Mouse (Mus musculus) G1E (cell line): ENCODE measurements around the gene D10Jhu81e. TPM values are rescaled to one million over a fixed set of nuclear protein-coding genes. Genes with fewer than 3 reads are reported as not detected.

Source experiments
- ATAC-seq: 2 replicates; pipeline ENCODE4 v1.8.0; 2016; ENCODE audit warnings: mild to moderate bottlenecking; ENCODE audit not compliant: insufficient number of reproducible peaks, poor library complexity, low FRiP score, severe bottlenecking; ENCODE audit errors: extremely low read depth
- DNase-seq: peaks from one replicate; pipeline ENCODE4 v3.0.0; 2012; ENCODE audit warnings: low spot score
- H3K27me3 ChIP-seq: 2 replicates; pipeline ENCODE4 v1.6.1; 2012; ENCODE audit warnings: mild to moderate bottlenecking, low read length, inconsistent platforms; ENCODE audit not compliant: insufficient read depth
- H3K36me3 ChIP-seq: replicated peaks from 2 replicates; pipeline ENCODE3; 2012; ENCODE audit warnings: mild to moderate bottlenecking, inconsistent platforms
- H3K4me1 ChIP-seq: 2 replicates; pipeline ENCODE4 v1.6.1; 2012; ENCODE audit warnings: low read depth, low read length, inconsistent platforms, mixed read lengths; ENCODE audit not compliant: insufficient read depth
- H3K4me3 ChIP-seq: 2 replicates; pipeline ENCODE4 v1.5.1; 2012; ENCODE audit warnings: low read depth, mild to moderate bottlenecking, inconsistent platforms, low read length, moderate library complexity, mixed read lengths
- H3K9me3 ChIP-seq: replicated peaks from 2 replicates; pipeline ENCODE4 v1.6.1; 2012; ENCODE audit warnings: inconsistent platforms
- CTCF ChIP-seq: IDR thresholded peaks from 2 replicates; pipeline ENCODE4 v1.5.1; 2012; ENCODE audit warnings: low read depth, low read length, inconsistent platforms, mixed read lengths
- GATA1 ChIP-seq: IDR thresholded peaks from 2 replicates; pipeline ENCODE4 v1.6.1; 2012; ENCODE audit warnings: borderline replicate concordance, low read length, inconsistent platforms, mixed read lengths
- GATA2 ChIP-seq: IDR thresholded peaks from 2 replicates; pipeline ENCODE4 v1.6.1; 2012; ENCODE audit warnings: low read depth, low read length, inconsistent platforms, borderline replicate concordance
- POLR2AphosphoS5 ChIP-seq: IDR thresholded peaks from 2 replicates; pipeline ENCODE4 v1.6.1; 2012; ENCODE audit warnings: low read depth, low read length, inconsistent platforms; ENCODE audit not compliant: insufficient replicate concordance
- TAL1 ChIP-seq: conservative IDR thresholded peaks from 2 replicates; pipeline ENCODE4 v1.6.1; 2012; ENCODE audit warnings: low read depth, low read length, inconsistent platforms, mixed read lengths
- polyA plus RNA-seq: library from polyadenylated mRNA; stranded (reverse); fragments of >175 nt; gene quantifications from 2 replicates; pipeline ENCODE4 v1.2.3, GENCODE M21; 2012
- total RNA-seq, 2 experiments: library from RNA; stranded (forward) in 1 of 2; stranded (reverse) in 1 of 2; fragments of 200-1000 nt in 1 of 2; fragments of >200 nt in 1 of 2; fragmentation: Nextera tagmentation in 1 of 2; gene quantifications; 2 replicates each; pipeline ENCODE4 v1.2.3; 2014 to 2017

Gene D10Jhu81e
- total and polyA plus RNA-seq, 3 experiments, result 36.3 to 106 (median 88.4) TPM

DNA sequence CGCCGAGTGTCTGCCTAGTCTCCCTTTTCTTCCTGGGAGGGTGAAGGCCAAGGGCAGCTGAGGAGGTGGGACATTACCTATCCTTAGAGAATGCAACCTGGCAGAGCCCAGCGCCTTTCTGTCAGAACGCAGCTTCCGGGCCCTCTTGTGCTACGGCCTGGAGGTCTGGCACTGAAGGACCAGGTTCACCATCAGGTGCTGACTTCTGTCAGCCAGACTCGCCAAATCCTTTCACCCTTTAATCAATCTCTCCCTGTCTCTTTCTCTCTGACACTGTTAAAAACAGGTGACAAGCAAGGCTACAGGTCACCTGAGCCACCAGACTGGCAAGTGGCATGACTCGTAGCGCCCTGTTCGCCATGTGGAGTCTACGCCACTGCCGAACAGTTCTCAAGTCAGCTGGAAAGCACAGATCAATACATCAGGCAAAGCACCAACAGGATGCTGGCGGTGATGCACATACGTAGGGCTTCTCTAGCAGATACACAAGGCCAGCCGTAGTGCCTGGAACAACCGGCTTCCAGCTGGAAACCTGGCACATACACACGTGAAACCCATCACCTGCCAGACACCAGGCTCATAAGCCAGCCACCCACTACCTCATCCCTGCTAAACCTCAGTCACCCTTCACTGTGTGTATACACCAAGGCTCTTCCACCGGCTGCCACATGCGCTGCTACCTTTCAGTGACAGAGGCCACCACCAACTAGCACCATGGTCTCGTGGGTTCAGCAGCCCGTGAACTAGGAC lies 4.2 kb downstream of the D10Jhu81e start:
- Histone ChIP-seq H3K9me3 (no peaks in the 10 kb centered on the region), H3K27me3 (no peaks in the 10 kb centered on the region), H3K4me1 (peaks cover 38% of the 10 kb centered on the region), H3K4me3 (no peak overlapping the region), H3K36me3 (peaks cover 89% of the 10 kb centered on the region)
- DNase-seq, result no peak
- no peak for ATAC-seq
- TF ChIP-seq CTCF (no peak), POLR2AphosphoS5 (no peak), TAL1 (no peak), GATA2 (no peak), GATA1 (no peak)

- no peak for ATAC-seq
- Histone ChIP-seq H3K36me3 (peaks cover 88% of the 10 kb centered on the region), H3K4me1 (peaks cover 35% of the 10 kb centered on the region), H3K9me3 (no peaks in the 10 kb centered on the region), H3K27me3 (no peaks in the 10 kb centered on the region), H3K4me3 (no peak overlapping the region)
- DNase-seq, result no peak
- TF ChIP-seq POLR2AphosphoS5 (no peak), GATA1 (no peak), CTCF (no peak), TAL1 (no peak), GATA2 (no peak)
These were observed 4.8 kb downstream of the D10Jhu81e start for GRCm38 (mm10) chr10:78164786-78165185.

DNA sequence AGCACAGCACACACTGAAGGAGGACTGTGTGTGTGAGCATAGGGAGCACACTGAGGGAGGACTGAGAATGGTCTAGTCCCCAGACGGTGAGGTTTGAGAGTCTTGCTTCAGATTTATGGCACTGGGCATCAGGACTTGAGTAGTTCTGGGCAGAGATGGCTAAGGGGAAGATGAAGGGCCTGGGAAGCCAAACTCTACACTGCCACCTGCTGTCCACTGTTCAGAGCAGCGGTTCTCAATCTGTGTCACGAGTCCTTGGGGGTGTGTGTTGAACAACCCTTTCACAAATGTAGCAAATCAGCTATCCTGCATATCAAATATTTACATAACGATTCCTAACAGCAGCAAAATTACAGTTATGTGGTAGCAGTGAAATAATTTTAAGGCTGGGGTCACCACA lies 5.7 kb downstream of the D10Jhu81e start:
- TF ChIP-seq POLR2AphosphoS5 (no peak), CTCF (peak; percentile 57)
- H3K9me3 ChIP-seq, result no peaks in the 10 kb centered on the region
- H3K36me3 ChIP-seq, result peaks cover 87% of the 10 kb centered on the region
- no peaks in the 10 kb centered on the region for H3K27me3 ChIP-seq
- DNase-seq (peak; percentile 42), ATAC-seq (peak; percentile 48; the same call in 1 of the 2 replicates)
- peaks cover 37% of the 10 kb centered on the region for H3K4me1 ChIP-seq
- no peak overlapping the region for H3K4me3 ChIP-seq

GRCm38 (mm10) chr10:78163241-78163640 lies 6.3 kb downstream of the D10Jhu81e start:
- H3K27me3 ChIP-seq, result no peaks in the 10 kb centered on the region
- no peak for TF ChIP-seq TAL1
- no peak for TF ChIP-seq GATA2
- TF ChIP-seq CTCF, result no peak
- TF ChIP-seq POLR2AphosphoS5, result no peak
- no peak for TF ChIP-seq GATA1
- DNase-seq (no peak), ATAC-seq (no peak)
- H3K4me3 ChIP-seq, result no peak overlapping the region
- peaks cover 82% of the 10 kb centered on the region for H3K36me3 ChIP-seq
- H3K4me1 ChIP-seq, result peaks cover 30% of the 10 kb centered on the region
- no peaks in the 10 kb centered on the region for H3K9me3 ChIP-seq

DNA sequence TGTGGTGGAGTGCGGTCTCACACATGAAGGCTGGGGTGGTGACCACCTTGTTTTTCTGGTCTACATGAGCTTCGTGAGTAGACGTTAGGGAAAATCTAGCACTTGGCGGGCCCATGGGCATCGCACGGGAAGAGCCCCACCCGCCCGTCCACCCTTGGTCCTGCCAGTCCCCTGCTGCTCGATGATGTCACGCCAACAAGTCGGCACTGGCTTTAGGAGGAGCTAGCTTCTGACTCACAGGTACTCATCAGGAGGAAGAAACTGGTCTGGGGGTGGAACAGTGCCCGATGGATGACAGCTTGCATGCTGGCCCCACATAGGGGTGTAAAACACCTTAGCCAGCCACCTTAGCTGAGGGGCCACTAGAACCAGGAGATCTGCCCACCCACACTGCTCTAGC lies 6.9 kb downstream of the D10Jhu81e start:
- no peak for ATAC-seq

DNA sequence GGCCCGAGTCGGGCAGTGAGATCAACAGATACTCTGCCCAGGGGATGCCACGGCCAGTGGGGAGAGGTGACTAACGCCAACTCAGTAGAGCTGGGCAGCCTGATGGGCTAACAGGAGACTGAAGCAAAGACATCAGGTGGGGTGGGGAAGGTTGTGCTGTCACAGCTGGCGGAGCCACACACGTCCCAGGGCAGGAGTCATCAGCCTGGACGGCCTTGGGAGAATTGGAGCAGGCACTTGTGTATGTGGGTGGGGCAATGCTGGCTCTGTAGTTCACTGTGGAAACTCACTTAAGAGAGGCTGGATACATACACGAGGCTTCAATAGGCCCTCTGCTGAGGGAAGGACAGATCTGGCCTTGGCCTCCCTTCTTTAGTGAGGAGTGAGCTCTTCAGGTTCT lies 8.5 kb downstream of the D10Jhu81e start:
- H3K36me3 ChIP-seq, result peaks cover 62% of the 10 kb centered on the region
- H3K4me1 ChIP-seq, result peaks cover 21% of the 10 kb centered on the region
- H3K9me3 ChIP-seq, result no peaks in the 10 kb centered on the region
- DNase-seq (no peak), ATAC-seq (no peak)
- no peaks in the 10 kb centered on the region for H3K27me3 ChIP-seq
- H3K4me3 ChIP-seq, result no peak overlapping the region
- TF ChIP-seq GATA1 (no peak), TAL1 (no peak), POLR2AphosphoS5 (no peak), GATA2 (no peak), CTCF (no peak)

More for the DNA sequence above, 6.9 kb downstream of the D10Jhu81e start:
- Histone ChIP-seq H3K9me3 (no peaks in the 10 kb centered on the region), H3K4me3 (no peak overlapping the region), H3K27me3 (no peaks in the 10 kb centered on the region), H3K4me1 (peaks cover 26% of the 10 kb centered on the region), H3K36me3 (peaks cover 77% of the 10 kb centered on the region)
- DNase-seq, result no peak
- TF ChIP-seq GATA2, result no peak
